Mouse (Mus musculus): ENCODE measurements around the gene Mrpl49. TPM values are rescaled to one million over a fixed set of nuclear protein-coding genes. Genes with fewer than 3 reads are reported as not detected.

Mrpl49 gene
- polyA plus RNA-seq, 1 experiment = 52.5 TPM

DNA sequence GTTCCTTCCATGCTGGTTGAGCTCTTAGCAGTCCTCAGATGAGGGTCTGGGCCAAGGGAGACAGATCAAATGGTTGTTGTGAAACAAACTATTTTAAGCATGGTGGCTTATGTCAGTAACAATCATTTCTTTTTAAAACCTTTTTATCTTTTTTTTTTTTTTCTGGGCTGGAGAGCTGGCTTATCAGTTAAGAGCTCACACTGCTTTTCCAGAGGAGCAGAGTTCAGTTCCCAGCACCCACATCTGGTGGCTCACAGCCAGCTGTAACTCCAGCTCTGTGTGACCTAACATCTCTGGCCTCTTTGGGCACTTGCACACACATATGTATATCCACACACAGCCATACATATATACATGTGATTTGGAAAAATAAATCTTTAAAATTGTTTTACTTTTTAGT, 19.9 kb downstream of the Mrpl49 start:
- no peak overlapping the region for H3K27ac ChIP-seq (ENCODE audit: control insufficient read depth, insufficient read depth, low read depth, low read length, poor library complexity)
- no peak for TF ChIP-seq CTCF (IDR thresholded peaks at IDR 0.05; ENCODE audit: control insufficient read depth, insufficient read depth, low read length)
- TF ChIP-seq POLR2A (IDR thresholded peaks at IDR 0.05; ENCODE audit: borderline replicate concordance, control insufficient read depth, low read depth, low read length) = no peak

DNA sequence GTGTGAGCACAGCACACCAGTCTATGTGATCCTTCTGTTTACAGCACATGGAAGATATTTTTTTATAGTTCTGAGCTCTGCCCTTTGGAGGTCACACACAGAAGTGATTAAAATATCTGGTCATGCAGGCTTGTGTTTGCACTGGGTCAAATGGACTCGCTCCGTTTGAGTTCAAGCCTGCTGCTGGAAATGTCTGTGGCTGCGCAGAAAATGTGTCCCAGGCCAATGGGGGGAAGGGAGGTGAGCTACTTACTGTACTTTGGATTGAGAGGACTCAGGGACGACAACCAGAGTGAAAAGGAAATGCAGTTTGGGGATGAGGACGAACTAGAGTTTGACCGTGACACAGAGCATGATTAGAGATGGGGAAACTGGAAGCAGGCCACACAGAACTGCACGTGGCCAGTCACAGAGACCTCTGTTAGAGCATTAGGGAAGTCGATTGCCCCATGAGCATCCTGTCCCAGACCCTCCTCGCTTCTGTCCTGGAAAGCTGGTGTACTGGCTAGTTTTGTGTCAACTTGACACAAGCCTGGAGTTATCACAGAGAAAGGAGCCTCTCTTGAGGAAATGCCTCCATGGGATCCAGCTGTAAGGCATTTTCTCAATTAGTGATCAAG, 21.5 kb downstream of the Mrpl49 start:
- Histone ChIP-seq H3K27ac (ENCODE audit: control insufficient read depth, insufficient read depth, low read depth, low read length, poor library complexity) (no peak overlapping the region), H3K4me3 (replicated peaks; ENCODE audit: control insufficient read depth, low read depth, low read length) (no peak overlapping the region), H3K4me1 (ENCODE audit: control insufficient read depth, insufficient read depth, low read length) (peaks cover 1% of the 10 kb centered on the region; the same call in 1 of the 2 replicates)
- TF ChIP-seq CTCF (IDR thresholded peaks at IDR 0.05; ENCODE audit: control insufficient read depth, insufficient read depth, low read length) (no peak), POLR2A (IDR thresholded peaks at IDR 0.05; ENCODE audit: borderline replicate concordance, control insufficient read depth, low read depth, low read length) (no peak)
- WGBS = 34% methylated on average over 9 of the region's 9 CpGs

More for the DNA sequence above, 19.9 kb downstream of the Mrpl49 start:
- H3K4me3 ChIP-seq (replicated peaks; ENCODE audit: control insufficient read depth, low read depth, low read length) = no peak overlapping the region
- peaks cover 1% of the 10 kb centered on the region; the same call in 1 of the 2 replicates for H3K4me1 ChIP-seq (ENCODE audit: control insufficient read depth, insufficient read depth, low read length)

DNA sequence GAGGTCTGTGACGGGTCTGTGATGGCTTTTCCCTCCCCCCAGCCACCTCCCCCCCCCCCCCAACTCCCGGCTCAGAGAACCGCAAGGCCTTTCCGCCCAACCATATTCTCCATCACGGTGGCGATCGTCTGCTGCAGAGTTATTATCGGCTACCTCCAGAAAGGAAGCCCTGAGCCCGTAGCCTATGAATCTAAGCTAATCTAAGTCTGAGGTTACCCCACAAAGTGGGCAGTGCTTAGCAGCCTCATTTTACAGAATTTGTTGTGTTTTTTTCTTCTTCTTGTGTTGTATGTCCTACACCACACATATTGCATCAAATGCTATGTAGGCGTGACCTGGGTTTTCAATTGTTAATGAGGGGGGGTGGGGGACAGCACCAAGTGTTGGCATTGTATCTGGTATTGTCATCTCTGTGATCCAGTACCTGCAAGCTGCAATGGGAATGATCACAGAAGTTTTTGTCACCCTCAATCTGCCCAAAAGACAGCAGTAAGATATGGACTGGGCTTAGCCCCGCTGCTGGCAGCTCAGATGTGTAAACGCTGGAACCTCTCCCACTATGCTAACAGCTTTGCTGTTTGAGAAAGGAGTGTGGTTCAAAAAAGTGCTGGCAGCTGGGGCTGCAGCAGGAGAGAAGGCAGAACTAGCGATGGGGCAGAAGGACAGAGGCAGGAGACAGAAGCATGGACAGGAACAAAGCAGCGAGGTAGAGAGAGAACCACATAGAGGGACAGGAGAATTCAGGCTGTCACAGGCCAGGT, 26.9 kb downstream of the Mrpl49 start:
- Histone ChIP-seq H3K4me3 (replicated peaks; ENCODE audit: control insufficient read depth, low read depth, low read length) (no peak overlapping the region), H3K27ac (ENCODE audit: control insufficient read depth, insufficient read depth, low read depth, low read length, poor library complexity) (no peak overlapping the region), H3K4me1 (ENCODE audit: control insufficient read depth, insufficient read depth, low read length) (0 out of 2 replicates have a peak, but pooled peaks cover under 1% of the 10 kb centered on the region)
- TF ChIP-seq POLR2A (IDR thresholded peaks at IDR 0.05; ENCODE audit: borderline replicate concordance, control insufficient read depth, low read depth, low read length) = no peak
- no peak for TF ChIP-seq CTCF (IDR thresholded peaks at IDR 0.05; ENCODE audit: control insufficient read depth, insufficient read depth, low read length)
- WGBS = 73% methylated on average over 14 of the region's 14 CpGs

DNA sequence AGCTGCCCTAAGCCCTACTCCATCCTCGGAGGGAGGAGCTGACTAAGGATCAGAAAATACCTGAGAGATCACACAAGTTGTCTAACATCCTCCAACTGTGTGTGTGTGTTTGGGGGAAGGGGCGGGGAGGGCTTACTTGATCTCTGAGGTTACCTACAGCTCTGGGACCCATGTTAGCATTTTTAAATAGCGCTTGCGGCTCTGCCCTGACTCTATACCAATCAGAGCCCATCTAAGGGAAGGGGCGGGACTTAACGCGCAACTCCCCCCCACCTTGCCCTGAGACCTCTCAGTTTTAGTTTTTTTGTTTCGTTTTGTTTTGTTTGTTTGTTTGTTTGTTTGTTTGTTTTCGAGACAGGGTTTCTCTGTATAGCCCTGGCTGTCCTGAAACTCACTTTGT, 28.2 kb downstream of the Mrpl49 start:
- H3K27ac ChIP-seq (ENCODE audit: control insufficient read depth, insufficient read depth, low read depth, low read length, poor library complexity) = no peak overlapping the region
- no peaks in the 10 kb centered on the region for H3K4me1 ChIP-seq (ENCODE audit: control insufficient read depth, insufficient read depth, low read length)
- TF ChIP-seq CTCF (IDR thresholded peaks at IDR 0.05; ENCODE audit: control insufficient read depth, insufficient read depth, low read length) = no peak
- TF ChIP-seq POLR2A (IDR thresholded peaks at IDR 0.05; ENCODE audit: borderline replicate concordance, control insufficient read depth, low read depth, low read length) = no peak
- H3K4me3 ChIP-seq (replicated peaks; ENCODE audit: control insufficient read depth, low read depth, low read length) = no peak overlapping the region
- 78% methylated on average over 9 of the region's 9 CpGs for WGBS

DNA sequence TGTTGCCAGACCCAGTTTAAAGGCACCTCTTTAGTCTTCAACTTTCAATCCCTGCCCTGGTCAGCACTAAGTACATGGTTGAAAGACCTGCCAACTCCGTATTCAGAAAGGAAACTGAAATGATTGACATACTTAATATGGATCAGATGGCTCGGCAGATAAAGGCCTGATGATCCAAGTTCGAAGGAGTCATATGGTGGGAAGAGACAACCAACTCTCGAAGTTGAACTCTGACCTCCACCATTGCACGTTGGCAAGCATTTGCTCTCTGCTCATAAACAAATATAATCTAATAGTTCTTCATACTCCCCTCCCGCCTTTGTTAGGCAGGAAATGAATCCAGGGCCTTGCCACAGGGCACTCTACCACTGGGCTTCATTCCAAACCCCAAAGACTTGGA, 28.6 kb downstream of the Mrpl49 start:
- Histone ChIP-seq H3K27ac (ENCODE audit: control insufficient read depth, insufficient read depth, low read depth, low read length, poor library complexity) (no peak overlapping the region), H3K4me1 (ENCODE audit: control insufficient read depth, insufficient read depth, low read length) (no peaks in the 10 kb centered on the region), H3K4me3 (replicated peaks; ENCODE audit: control insufficient read depth, low read depth, low read length) (no peak overlapping the region)
- TF ChIP-seq POLR2A (IDR thresholded peaks at IDR 0.05; ENCODE audit: borderline replicate concordance, control insufficient read depth, low read depth, low read length) = no peak
- TF ChIP-seq CTCF (IDR thresholded peaks at IDR 0.05; ENCODE audit: control insufficient read depth, insufficient read depth, low read length) = no peak
- 76% methylated on average over 6 of the region's 6 CpGs for WGBS

DNA sequence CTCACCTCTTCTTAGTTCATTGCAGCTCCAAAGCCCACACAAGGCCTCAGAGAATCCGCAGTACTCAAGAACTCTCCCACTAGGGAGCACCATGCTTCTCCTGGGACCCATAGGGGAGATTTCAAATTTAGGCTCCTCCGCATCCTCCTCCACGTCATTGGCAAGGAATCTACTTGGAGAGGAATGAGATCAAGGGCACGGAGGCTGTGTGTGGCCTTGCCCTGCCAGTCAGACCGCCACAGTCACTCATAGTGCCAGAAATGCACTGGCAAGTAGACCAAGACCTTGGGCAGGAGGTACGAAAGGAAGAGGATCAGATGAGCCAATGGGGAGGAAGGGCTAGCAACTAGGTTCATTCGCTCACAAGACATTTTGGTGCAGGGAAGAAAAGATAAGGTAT, 33.7 kb downstream of the Mrpl49 start:
- Histone ChIP-seq H3K27ac (ENCODE audit: control insufficient read depth, insufficient read depth, low read depth, low read length, poor library complexity) (no peak overlapping the region), H3K4me1 (ENCODE audit: control insufficient read depth, insufficient read depth, low read length) (peaks cover 3% of the 10 kb centered on the region; the same call in 1 of the 2 replicates), H3K4me3 (replicated peaks; ENCODE audit: control insufficient read depth, low read depth, low read length) (no peak overlapping the region)
- no peak for TF ChIP-seq CTCF (IDR thresholded peaks at IDR 0.05; ENCODE audit: control insufficient read depth, insufficient read depth, low read length)
- TF ChIP-seq POLR2A (IDR thresholded peaks at IDR 0.05; ENCODE audit: borderline replicate concordance, control insufficient read depth, low read depth, low read length) = no peak
- 83% methylated on average over 7 of the region's 7 CpGs for WGBS

DNA sequence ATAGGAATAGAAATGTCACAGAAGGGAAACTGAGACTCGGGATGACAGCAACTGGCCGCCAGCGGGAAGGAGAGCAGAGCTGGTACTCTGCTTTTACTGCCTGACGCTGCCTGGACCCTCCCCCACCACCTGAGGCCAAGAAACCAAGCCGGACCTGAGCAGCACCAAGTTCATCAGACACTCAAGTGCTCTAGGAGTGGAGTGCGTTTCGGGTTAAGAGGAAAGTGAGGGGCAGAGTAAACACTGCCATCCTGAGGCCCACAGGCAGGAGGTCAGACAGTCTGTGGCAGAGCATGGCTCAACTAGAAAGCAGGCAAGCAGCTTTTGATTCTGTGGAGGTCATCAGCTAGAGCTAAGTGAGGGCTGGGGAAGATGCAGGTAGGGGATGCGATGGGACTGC, 34.5 kb downstream of the Mrpl49 start:
- no peak overlapping the region for H3K27ac ChIP-seq (ENCODE audit: control insufficient read depth, insufficient read depth, low read depth, low read length, poor library complexity)
- no peak overlapping the region for H3K4me3 ChIP-seq (replicated peaks; ENCODE audit: control insufficient read depth, low read depth, low read length)
- 83% methylated on average over 8 of the region's 8 CpGs for WGBS
- no peak for TF ChIP-seq POLR2A (IDR thresholded peaks at IDR 0.05; ENCODE audit: borderline replicate concordance, control insufficient read depth, low read depth, low read length)
- TF ChIP-seq CTCF (IDR thresholded peaks at IDR 0.05; ENCODE audit: control insufficient read depth, insufficient read depth, low read length) = no peak
- H3K4me1 ChIP-seq (ENCODE audit: control insufficient read depth, insufficient read depth, low read length) = peaks cover 3% of the 10 kb centered on the region; the same call in 1 of the 2 replicates

DNA sequence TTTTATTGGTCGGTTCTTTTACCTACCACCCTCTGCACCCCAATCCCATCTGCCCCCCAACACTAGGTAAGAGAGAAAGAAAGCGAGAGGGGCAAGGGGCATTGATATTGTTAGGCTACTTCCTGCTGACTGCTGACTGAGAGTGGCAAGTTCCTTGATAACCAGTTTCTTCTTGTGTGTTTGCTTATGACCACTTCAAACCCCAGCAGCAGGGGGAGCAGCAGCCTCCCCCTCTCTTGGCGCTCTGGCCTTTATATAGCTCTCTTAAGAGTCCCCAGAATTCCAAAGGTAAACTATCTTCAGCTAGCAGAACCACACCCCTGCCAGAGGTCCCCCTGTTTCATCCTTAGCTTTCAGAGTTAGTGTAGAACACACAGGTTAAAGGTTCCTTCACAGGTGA, 37.3 kb downstream of the Mrpl49 start:
- 45% methylated on average over 3 of the region's 3 CpGs for WGBS
- peaks cover 4% of the 10 kb centered on the region; the same call in 1 of the 2 replicates for H3K4me1 ChIP-seq (ENCODE audit: control insufficient read depth, insufficient read depth, low read length)

More for the DNA sequence above, 37.3 kb downstream of the Mrpl49 start:
- Histone ChIP-seq H3K27ac (ENCODE audit: control insufficient read depth, insufficient read depth, low read depth, low read length, poor library complexity) (no peak overlapping the region), H3K4me3 (replicated peaks; ENCODE audit: control insufficient read depth, low read depth, low read length) (no peak overlapping the region)
- TF ChIP-seq CTCF (IDR thresholded peaks at IDR 0.05; ENCODE audit: control insufficient read depth, insufficient read depth, low read length) = 0 out of 2 replicates have a peak, but pooled peaks have one; percentile 8
- TF ChIP-seq POLR2A (IDR thresholded peaks at IDR 0.05; ENCODE audit: borderline replicate concordance, control insufficient read depth, low read depth, low read length) = no peak

Data from bone marrow, adult 2 months (tissue).